Mouse (Mus musculus) CD4-positive, CD25-positive, alpha-beta regulatory T cell, adult 4 months (primary cell): ENCODE data around the gene Wrap53. TPM values are rescaled to one million over a fixed set of nuclear protein-coding genes. Genes with fewer than 3 reads are reported as not detected.
A peak's percentile ranks its signal among the peaks of the same experiment; 100 is the strongest.

Experiments used
- ATAC-seq: one replicate; pipeline ENCODE4 v1.8.0; 2017
- polyA plus RNA-seq, 2 experiments: library from polyadenylated mRNA; unstranded; fragments of 100-300 nt; shearing (Covaris generic); gene quantifications; one replicate each; pipeline ENCODE4 v1.2.1; 2017

Wrap53 gene
- polyA plus RNA-seq, 2 experiments from 2014 or later, result 23.0 to 31.9 TPM

DNA sequence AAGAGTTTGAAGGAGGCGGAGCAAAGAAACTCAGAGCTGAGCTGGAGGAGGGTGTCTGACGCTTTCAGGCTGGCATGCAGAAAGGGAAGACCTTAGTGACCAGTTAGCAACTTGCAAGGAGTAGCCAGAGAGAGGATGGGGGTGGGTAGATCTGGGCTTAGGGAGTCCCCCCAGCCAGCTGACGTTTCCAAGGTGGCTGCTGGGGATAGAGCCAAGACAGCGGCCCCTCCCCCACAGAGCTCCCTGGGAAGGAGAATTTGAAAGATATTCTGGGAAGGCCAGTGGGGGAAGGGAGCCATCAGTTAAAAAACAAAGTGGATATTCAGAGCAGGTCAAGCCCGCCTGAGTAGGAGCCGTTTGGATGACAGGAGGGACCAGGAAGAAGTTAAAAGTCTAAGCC is 20.0 kb upstream of the Wrap53 start:
- ATAC-seq, result no peak

DNA sequence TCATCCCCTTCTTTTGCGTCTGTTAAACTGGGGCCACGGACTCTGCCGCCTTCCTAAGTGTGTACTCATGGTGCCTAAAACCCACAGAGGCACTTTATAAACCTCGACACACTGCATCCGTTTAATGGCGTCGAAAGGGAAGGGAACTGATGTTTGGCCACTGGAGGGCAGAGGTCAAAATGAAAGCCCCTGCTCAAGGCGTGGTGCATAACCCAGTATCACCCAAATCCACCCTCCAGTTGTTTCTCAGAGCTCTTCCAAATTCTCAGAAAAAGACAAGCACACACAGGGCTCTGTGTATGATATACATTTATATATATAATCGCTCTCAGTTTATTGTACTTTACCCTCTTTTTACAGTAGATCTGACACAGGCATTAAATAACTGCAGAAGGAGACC is 19.4 kb upstream of the Wrap53 start:
- ATAC-seq, result no peak

DNA sequence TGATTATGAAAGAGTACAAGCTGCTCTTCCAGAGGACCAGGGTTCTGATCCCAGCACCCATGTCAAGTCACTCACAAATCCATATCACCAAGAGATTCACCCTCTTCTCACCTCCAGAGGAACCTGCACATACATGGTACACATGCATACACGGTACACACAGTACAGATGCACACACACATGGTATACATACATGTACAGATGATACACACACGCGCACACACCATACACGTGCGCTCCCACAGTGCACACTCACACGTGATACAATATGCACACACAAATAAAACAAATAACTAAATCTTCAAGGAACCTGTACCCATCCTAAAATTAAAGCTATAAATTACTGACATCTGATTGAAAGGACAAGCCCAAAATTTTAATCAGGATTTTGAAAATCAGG is 14.8 kb upstream of the Wrap53 start:
- ATAC-seq, result no peak

DNA sequence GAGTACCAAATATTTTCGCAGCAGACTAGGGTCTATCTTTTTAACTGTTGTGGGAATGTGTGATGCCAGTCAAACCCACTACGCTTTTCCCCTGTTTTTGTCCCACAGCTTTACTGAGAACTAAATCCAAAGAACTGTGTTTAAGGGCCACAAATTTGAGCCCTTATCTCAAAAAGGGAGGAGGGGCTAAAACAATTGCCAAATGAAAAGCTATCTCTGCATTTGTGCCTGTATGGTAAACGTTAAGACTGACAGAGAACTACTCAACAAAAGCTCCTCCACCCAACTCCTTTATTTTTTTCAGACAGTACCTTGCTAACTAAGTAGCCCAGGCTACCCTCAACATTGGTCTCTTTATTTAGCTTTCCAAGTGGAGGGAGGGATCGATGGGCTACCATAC is 12.7 kb upstream of the Wrap53 start:
- ATAC-seq, result no peak

DNA sequence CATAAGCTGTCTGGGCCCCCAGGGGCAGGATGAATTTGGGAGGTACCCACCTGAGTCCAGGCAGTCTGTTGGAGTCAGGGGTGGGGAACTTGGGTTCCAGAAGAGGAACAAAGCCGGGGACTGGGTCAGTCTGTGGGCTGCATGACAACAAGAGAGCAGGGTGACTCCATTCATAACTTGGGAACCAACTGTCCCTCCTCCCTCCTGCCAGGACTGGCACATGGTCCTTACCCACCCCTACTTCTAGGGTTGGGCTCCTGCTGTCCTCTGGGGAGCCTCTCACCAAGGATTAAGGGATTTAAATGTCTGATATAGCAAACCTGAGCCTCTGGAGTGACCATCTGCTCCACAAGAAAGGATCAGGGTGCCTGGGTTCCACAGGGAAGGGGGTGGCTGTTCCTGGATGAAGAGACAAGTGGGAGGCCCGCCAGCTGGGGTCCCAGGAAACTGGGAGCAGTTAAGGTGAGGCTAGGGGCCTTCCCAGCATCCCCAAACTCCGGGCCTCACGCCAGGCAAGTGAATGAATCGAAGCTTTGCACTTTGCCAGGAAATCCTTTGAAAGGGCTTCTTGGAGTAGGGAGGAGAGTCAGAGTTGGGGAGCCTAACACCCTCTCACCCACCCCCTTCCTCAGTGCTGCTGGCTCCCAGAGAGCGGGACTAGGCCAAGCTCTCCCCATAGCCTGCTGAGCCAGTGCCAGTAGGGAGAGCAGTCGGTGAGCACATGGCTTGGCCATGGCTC is 12.0 kb upstream of the Wrap53 start:
- ATAC-seq, result no peak

DNA sequence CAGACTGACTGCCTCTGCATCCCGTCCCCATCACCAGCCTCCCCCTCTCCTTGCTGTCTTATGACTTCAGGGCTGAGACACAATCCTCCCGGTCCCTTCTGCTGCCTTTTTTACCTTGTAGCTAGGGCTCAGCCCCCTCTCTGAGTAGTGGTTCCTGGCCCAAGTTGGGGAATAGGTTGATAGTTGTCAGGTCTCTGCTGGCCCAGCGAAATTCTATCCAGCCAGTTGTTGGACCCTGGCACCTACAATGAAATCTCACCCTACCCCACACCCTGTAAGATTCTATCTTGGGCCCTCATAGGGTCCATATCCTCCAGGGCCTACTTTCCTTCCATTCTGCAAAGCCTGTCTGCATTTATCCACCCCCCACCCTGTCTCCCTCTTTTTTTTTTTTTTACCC is 11.4 kb upstream of the Wrap53 start:
- ATAC-seq, result no peak

DNA sequence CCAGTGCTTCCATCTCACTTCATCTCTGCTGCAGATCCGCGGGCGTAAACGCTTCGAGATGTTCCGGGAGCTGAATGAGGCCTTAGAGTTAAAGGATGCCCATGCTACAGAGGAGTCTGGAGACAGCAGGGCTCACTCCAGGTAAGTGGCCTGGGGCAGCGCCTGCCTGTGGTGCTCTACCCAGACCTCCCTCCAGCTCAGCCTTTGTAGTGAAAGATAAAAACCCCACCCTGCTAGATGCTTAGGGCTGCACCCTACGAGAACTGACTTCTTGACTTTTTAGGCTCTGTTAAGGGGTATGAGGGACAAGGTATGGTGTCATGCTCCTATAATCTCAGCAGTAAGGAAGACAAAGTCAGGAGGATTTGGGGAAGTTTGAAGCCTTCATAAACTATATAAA is 10.6 kb upstream of the Wrap53 start:
- no peak for ATAC-seq

DNA sequence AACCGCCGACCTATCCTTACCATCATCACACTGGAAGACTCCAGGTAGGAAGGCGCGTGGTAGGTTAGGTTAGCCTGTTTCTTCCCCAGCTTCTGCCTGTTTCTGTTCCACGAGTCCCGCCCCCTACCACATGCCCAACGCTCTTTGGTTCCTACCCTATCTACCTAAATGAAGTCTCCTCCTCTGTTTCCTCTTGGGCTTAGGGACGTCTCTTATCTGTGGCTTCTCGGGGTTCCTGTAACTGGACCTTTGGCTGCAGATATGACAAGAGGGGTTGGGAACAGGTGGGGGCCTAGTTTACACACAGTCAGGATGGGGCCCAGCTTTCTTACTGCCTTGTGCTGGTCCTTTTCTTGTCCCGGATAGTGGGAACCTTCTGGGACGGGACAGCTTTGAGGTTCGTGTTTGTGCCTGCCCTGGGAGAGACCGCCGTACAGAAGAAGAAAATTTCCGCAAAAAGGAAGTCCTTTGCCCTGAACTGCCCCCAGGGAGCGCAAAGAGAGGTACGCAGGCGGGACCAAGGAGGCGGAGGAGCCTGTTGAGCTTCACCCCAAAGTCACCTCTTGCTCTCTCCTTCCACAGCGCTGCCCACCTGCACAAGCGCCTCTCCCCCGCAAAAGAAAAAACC is 9.3 kb upstream of the Wrap53 start:
- no peak for ATAC-seq

DNA sequence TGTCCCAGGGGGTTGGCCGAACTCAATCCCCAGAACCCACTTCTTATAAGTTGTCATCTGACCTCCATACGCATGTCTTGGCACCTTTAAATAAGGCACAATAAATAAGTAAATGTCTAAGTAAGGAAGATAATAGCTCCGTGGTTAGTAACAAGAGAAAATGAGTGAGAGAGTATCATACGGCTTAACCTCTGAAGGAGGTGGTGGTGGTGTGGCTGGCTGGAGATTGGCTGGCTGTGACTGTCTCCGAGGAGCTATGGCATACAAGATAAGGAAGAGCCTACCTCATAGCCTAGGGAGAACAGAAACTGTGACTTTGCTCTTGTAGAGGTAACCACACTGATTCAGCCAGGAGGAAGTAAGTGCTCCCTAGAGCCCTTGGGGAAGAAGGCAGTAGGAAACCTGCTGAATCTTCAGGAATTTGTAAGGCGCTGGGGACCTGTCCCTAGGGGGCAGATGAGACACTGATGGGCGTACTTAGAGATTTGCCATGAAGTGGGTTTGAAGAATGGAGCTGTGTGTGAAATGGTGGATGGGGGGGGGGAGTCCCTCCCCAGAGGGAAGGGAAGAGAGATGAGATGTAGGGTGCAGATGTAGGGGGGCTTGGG is 5.8 kb upstream of the Wrap53 start:
- ATAC-seq, result no peak

DNA sequence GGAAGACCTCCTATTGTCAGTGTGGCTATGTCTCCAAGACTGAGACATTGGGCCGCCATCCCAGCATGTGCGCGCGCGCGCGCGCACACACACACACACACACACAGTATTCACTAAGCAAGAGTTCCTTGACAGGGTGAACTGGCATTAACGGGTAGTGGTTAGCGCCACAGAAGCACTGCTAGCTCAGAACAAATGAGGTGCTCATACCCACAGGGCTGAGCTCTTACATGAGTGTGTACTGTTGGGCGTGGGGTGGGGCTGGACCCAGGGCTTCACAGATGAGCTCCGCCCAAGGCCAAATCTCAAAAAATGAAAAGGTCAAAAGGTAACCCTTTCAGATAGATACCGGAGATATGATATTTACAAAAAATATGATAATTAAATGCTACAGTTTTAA is 4.9 kb upstream of the Wrap53 start:
- no peak for ATAC-seq

DNA sequence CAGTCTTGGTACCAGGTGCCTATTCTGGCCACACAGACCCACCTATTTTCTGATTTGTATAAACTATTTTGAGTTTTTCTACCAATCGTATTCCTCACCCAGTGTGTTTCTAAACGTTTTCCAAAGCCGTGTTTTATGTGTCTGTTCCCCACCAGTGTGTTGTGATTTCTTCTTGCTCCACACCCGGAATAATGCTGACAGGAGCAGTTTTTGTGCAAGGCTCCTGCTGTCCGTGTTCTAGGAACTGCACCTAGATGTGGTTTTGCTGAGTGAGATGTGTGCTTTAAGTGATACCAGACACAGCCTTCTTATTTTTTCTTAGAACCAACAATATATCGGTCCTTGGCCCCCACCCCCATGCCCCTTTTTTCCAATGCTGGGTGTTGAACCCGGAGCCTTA is 4.0 kb upstream of the Wrap53 start:
- no peak for ATAC-seq

DNA sequence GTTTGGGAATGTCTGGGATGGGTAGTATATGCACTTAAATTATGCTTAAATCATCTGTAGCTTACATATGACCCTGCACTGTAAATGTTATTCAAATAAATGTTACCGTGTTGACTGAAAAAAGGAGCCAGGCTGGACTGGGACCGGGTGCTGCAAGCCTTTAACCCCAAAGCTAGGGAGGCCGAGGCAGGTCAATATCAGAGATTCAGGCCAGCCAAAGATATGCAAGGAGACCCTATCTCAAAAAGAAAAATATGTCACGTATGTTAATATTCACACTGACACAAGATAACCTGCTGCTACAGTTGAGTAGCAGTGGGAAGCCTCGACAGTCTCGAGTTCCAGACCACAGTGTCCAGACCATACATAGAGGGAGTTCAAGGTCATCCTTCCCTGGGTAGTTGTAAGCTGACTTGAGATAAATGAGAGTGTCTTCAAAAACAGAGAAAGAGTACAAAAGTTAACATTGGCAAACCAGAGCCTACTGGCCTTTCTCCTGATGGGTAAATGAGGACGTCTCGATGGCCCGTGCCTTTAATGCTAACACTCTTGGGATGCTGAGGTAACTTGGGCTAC is 2.3 kb upstream of the Wrap53 start:
- no peak for ATAC-seq

DNA sequence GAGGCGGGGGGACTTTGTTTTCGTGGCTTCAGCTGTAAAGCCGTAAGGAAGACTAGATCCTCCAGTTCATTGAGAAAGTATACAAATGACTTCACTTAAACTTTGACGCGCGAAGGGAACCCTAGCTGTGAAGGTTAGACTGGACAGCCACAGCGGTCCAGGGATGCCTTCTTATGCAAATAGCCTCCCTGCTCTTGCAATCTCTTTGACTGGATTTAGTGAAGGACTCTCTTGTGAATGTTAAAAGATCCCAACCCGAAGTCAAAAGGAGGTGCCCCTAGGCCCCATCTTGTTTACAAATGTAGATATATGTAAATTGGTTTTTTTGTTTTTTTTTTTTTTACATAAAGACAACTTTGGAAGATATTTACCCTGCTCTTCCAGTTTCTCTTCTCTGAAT is 1.8 kb upstream of the Wrap53 start:
- no peak for ATAC-seq

DNA sequence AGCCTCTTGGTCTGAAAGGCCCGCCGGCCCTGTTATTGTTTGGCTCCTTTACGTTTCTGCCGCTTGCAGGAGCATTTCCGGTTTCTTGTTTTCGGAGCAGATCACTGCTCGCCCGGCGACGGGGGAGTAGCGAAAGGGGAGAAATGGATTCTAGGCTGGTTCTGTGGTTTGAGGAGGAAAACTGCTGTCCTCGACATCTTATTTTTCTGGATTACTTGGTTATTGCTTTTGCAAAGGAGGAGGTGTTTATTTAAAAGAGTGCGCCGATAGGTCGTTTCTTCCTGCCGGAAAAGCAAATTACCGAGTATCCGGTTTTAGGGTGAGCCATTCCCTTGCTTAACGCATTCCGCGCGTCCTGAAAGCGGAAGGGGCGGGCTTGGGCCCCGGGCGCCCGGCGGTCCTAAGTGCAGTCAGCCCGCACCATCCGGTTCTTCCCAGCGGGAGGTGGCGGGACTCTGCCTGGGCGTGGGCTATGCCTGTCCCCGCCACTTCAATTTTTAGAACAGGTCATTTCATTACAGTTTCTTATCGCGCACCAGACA is 1.2 kb upstream of the Wrap53 start:
- ATAC-seq, result peak; percentile 66

DNA sequence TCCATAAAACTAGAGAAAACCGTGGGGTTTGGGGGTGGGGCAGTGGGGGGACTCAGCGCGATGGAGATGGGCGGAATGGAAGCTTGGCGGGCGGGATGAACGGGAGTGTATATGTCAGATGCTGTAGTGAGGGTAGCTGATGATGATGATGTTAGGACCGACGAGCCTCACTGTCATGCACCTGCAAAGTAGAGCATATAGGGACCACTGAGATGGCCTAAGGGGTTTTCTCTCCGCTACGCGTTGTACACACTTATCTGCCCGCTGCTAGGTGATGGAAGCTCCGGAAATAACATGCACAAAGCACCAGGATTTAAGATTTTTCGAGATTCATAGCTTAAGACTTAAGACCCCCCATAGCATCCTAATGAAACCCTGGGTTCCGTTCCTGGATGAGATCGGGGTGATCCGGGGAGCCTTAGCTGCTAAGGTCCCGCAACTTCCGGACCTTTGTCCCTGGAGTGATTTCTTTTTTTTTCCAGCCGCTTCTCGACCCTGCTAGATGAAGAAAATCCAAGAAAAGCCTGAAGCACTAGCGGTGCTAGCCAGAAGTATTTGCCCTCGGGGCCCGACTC is 604 bp upstream of the Wrap53 start:
- ATAC-seq, result no peak

DNA sequence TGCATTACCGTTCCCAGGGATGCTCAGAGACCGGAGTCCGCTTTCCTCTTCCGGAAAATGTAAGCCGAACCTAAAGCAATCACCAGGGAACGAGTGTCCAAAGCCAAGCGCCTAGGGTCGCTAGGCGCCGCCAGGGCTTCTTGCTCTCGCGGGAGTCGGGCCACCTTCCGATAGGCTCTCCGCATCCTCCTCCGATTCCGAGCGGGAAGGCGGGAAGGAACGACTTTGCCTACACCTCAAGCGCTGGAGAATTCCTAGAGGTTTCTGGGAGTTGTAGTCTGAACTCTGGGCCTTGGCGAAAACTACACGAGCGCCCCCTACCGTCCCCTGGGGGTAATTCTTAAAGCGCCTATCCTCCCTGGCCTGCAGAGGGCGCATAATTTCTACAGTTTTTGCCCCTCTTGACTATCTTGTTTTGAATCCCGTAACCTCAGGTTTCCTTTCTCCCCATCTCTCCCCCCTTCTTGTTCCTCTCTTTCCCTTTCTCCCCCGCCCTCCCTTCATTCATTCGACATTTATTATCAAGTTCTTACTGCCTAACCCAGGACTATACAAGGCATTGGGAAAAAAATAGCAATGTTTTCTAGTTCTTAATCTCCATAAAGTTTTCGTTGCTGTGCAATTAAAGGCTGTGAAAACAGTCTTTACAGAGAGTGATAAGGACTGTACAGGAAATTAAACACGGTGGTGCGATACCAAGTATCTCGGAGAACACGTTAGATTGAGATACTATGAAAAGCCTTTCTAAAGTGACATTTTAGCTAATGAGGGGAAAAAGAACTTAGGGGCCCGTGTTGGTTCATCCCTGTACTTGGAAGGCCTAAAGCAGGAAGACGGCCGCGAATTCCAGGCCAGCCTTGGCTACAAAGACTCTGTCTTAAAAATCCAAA is 682 bp downstream of the Wrap53 start:
- ATAC-seq, result peak; percentile 64

DNA sequence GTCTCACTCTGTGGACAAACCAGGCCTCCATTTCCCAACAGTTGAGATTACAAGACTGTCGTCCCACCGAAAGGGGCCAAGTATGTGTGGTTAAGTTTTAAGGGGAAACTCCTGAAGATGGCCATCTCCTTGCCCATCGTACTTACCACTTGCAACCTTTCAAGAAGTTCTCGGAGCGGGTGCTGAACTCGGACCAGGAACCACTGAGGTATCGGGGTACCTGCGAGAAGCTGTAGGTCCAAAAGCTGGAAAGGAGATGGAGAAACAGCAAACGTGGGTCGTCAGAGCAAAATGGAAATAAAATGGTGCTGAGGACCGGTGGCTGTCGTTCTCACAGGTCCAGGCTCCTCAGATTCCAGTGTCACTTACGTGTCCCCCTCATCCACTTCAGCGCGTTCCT is 1.8 kb downstream of the Wrap53 start:
- ATAC-seq, result no peak

DNA sequence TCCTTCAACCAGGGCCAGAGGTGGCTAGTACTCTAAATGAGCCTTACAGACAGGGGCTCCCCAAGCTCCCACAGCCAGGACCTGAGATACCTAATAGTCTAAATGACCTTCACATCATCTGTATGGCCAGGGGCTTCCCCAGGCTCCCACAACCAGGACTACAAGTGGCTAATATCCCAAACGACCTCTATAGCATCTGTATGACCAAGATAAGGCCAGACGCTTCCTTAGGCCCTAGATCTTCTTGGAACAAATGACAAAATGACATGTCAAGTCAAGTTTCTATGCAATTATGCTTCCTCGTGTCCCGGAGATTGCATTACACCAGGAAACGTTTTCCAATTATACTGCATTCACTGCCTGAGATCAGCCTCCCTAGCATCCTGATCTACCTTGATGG is 3.7 kb downstream of the Wrap53 start:
- no peak for ATAC-seq

DNA sequence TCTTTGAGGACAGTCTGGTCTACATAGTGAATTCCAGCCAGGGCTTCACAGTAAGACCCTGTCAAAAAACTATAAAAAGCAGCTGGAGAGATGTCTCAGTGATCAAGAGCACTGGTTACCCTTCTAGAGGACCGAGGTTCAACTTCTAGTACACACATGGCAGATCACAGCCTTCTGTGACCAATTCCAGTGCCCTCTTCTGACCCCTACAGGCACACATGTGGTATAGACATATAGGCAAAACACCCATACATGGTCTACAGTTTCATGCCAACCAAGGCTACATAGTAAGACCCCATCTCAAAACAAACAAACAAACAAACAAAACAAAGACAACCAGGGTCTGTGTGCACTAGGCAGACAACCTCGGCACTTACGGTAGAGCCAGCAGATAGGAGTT is 4.8 kb downstream of the Wrap53 start:
- no peak for ATAC-seq

DNA sequence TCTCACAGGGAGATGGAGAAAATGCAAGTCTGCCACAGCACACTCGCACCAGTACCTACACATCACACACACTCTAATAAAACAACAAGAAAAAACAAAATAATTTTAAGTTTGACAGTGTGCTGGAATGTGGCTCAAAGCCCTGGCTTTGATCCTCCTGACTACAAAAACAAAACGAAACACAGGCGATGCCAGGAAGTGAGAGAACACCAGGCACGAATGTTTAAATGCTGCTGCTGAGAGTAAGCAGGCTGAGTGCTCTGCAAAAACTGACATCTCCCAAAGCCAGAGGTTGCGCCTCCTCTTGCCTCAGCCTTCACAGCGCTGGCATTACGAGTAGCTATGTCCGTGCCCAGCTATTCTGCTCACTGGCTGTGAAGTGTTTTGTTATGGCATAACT is 14.9 kb downstream of the Wrap53 start:
- ATAC-seq, result no peak

DNA sequence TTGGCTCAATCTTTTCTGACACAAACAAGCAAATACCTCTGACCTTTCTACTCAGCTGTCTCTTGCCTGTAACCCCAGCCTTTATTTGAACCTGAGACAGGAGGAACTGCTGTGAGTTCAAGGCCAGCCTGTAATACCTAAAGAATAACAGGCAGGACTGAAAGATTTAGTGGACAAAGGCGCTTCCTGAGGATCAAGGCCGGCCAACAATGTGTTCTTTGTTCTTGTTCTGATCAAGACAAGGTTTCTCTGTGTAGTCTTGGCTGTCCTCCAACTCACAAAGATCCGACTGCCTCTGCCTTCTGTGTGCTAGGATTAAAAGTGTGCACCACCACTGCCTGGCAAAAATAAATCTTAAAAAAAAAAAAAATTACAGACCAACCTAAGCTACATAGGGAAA is 15.7 kb downstream of the Wrap53 start:
- no peak for ATAC-seq

DNA sequence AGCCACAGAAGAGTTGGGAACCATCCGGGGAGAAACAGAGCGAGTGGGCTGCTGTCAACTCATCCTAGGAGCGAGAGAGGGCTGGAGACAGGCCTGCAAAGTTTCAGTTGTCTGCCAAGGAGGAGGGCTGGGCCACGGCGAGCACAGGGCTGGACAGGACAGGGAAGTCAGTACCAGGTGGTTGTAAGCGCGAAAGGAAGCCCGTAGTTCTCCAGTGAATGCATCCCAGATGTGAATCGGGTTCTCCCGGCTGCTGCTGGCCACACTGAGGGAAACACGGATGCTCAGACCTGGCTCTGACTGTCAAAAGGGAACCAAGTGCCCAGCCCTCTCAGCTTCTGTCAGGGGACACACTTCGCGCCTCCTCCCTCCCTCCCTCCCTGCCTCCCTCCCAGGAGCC is 16.7 kb downstream of the Wrap53 start:
- no peak for ATAC-seq
